Mouse (Mus musculus) left cerebral cortex, postnatal 10 days (tissue): ENCODE measurements around the gene Ddx43. TPM values are rescaled to one million over a fixed set of nuclear protein-coding genes. Genes with fewer than 3 reads are reported as not detected.

Experiments used
- DNase-seq, 2 experiments: peaks; one replicate each; pipeline ENCODE4 v3.0.0; 2021 to 2022; ENCODE audit warnings: low spot score in 2 of 2, mixed read lengths in 1 of 2; ENCODE audit errors: extremely low spot score in 1 of 2
- intact Hi-C: fragments of 180-260 bp; cut with DNase I; formaldehyde crosslinking; loops from one replicate; pipeline ENCODE4 v1.15.1; 2025
- total RNA-seq, 2 experiments: library from RNA; stranded (reverse); gene quantifications; 2 replicates each; pipeline ENCODE4 v1.2.3; 2021

The Ddx43 gene
- total RNA-seq, 2 experiments from 2014 or later: not detected

DNA sequence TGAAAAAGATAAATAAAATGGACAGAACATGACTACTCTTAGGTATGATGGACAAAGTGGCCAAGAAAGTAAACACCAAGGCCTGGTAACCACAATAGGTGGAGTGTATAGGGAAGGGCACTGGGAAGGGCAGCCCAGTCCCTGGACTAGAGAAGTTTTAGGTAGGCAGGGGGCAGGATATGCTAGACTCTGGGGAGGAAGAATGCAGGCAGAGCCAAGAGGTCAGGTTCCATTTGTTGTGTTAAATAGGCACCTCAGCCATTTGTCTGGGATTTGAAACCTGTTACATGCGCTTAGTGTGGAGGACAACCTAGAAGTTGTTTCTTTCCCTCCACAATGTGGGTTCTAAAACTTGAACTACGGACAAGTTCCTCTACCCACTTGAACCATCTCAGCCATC, 26.2 kb upstream of the Ddx43 start:
- intact Hi-C loops: no loop called here

DNA sequence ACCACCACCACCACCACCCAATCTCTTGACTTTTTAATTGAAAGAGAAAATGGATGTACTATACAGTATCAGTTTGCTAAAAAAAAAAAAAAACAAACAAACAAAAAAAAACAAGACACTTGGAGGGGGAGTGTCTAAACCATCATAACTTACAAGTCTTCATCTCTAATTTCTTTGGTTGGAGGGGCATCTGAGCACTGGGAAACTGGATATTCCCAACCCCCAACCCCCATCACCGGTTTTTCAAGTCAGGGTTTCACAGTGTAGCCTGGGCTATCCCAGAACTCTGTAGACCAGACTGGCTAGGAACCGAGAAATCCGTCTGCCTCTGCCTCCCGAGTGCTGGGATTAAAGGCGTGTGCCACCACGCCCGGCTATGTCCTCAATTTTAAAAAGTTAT, 25.8 kb upstream of the Ddx43 start:
- intact Hi-C loops: no loop called here
- no peak for DNase-seq

More for the DNA sequence above, 26.2 kb upstream of the Ddx43 start:
- DNase-seq: no peak

DNA sequence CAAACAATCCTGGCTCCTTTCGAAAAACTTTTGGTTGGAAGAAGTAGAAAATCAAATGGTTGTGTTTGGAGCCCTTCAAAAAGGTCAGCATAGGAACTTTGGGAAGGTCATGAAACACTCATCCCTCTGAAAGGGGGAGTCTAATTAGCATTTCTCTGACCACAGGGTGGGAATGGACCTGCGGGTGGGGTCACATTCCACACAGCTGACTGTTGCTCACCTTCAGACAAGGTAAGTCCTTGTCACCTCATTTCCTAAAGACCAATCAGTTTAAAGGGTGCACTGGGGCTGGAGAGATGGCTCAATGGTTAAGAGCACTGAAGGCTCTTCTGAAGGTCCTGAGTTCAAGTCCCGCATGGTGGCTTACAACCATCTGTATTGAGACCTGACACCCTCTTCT, 24.1 kb upstream of the Ddx43 start:
- intact Hi-C loops: no loop called here

DNA sequence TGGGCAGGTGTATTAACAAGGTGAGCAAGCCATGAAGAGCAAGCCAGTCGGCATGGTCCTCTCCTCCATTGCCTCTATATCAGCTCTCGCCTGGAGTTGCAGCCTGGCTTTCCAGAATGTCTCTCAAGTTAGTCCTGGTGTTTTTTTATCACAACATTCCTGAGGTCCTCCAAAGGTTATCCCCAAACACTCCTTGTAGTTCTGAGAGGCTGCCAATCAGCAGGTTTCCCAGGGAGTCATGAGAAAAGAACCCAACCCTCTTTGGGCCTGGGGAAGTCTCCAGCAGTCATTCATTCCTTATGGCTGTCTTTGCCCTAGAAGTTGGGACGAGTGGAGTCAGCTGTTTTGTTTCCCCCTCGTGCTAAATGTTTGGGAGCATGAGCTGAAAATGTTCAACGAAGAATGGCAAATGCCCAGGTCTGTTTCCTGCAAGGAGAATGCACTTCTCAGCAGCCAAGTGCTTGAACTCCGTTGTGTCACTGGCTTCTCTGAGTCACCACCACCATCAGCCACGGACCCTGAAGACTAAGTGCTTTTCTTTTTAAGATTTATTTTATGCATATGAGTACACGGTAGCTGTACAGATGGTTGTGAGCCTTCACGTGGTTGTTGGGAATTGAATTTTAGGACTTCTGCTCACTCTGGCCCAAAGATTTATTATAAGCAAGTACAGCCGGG, 22.6 kb upstream of the Ddx43 start:
- intact Hi-C loops: no loop called here
- DNase-seq: no peak

More for the DNA sequence above, 24.1 kb upstream of the Ddx43 start:
- no peak for DNase-seq

DNA sequence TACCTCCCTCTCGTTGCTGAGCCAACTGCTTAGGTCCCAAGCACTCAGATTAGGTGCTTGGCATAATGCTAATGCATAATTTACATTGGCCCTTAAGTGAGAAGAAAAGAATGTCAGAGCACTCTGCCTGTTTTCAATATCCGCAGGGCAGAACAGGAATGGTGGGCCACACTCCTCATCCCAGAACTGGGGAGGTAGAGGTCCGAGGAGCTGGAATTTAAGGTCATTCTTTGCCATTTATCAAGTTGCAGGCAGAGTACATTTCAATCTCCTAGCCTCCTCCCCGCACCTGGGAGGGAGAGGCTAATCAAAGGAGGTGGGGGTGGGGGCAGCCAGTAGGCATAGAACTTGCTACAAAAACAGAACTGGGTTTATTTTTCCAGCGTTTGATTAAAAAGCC, 21.2 kb upstream of the Ddx43 start:
- intact Hi-C loops: no loop called here
- DNase-seq: no peak

DNA sequence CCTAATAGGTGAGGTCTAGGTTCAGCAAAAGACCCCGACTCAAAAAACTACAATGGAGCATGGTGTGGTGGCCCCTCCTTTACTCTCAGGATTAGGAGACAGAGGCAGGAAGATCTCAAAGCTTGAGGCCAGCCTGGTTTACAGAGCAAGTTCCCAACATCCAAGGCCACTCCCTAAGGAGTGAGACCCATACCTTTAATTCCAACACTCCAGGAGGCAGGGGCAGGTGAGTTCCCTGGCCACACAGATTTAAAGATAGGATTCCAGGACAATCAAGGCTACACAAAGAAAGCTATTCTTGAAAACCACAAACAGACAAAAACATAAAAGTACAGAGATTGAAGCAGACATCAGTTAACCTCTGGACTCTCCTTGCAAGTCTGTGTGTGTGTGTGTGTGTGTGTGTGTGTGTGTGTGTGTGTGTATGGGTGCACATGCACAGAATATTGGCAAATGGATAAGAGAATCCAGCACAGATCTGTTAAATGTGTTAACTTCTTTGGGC, 20.6 kb upstream of the Ddx43 start:
- DNase-seq: no peak
- intact Hi-C loops: no loop called here

DNA sequence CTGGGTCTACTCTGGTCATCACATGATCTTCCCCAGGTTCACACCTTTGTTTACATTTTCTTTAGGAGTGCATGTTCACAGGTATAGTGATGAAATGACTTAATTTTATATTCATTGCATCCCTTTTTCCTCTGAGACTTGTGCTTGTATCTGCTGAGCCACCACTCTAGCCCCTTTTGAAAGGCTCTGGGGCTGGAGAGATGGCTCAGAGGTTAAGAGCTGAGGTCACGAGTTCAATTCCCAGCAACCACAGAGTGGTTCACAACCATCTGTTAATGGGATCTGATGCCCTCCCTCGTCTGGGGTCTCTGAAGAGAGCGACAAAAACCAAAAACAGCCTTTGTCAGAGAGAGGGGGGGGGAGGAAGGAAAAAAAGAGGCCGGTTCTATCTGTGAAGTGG, 20.1 kb upstream of the Ddx43 start:
- DNase-seq: no peak
- intact Hi-C loops: no loop called here

DNA sequence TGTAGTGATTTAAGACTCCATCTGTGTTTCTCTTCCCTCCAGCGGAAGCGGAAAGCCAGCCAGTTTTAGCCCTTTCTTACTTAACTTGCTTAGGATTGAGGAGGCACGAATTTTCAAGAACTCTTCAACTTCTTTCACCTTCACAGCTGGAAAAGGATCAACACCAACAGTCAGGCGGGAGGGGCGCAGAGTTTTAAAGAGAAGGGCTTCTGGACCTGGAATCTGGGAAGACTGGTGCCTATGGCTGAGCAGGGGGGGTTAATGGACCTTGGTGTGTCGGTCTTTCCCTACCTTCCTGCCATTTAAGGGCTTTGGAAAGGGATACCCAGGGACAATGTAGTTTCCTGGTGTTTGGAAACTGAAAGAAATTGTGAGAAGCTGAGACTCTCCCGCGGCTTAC, 18.0 kb upstream of the Ddx43 start:
- DNase-seq: no peak
- intact Hi-C loops: no loop called here

DNA sequence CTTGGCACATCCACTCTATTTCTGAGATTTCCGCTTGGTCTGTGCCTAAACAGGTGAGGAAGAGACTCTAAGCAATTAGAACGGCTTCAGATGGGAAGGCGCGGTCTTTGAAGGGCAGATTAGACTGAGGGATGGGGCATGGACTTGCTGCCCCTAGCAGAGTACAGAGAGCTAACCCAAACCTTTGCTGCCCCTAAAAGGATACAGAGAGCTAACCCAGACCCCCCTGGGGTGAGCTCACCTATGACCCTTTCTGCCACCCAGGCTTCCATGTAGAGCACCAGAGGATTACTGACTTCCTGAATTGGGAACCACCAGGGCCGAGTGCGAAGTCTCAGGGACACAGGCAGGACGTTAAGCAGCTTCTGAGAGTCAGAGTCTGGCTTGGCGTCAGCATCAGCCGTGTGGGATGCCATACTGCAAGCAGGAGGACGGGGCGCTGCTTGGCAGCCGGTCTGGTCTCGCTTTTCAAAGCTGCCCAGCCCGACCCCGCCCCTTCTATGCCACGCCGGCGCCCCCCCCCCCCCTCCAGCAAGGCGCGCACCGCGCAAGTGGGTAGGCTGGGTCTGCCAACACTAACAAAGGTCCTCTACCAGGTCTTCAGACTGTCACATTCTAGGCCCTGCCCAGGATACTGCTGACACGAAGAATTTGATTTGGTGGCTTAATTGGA, 17.3 kb upstream of the Ddx43 start, which contains the start of gene Ooep:
Gene Ooep, minus strand, starts transcription at position 613 of the 673 bp plus-strand sequence.
- DNase-seq: peak; percentile 24 to 65
- intact Hi-C loops: no loop called here

DNA sequence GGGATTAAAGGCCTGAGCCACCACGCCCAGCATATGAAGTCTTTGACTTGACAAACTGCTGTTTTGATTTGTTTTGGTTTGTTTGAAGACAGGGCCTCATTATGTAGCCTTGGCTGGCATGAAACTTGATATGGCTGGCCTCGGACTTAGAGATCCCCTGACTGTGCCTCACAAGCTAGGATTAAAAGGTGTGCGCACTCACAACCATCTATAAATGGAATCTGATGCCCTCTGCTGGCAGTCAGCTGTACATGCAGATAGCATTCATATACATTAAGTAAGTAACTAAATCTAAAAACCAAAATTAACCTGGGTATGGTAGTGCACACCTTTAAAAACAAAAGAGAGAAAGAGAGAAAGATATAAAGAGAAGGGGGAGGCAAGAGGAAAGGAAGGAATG, 9.7 kb upstream of the Ddx43 start:
- no peak for DNase-seq
- intact Hi-C loops: no loop called here

DNA sequence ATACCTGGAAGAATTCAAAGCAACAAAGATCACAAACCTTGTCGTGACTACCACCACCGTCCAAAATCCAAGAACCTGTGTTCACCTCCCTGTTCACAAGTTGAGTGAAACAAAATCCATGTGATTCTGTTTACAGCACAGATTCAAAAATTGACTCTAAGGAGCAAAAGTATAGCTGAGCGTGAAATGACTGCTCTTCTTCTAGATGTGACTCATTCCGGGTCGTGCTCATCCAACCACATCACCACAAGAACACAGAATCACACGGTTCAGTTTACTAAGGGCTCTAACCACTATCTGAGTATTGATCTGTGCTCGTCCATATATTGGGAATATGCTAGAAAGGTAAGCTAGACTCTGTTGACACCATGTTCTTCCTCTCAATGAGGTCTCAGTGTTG, 8.6 kb upstream of the Ddx43 start:
- intact Hi-C loops: no loop called here
- DNase-seq: no peak

DNA sequence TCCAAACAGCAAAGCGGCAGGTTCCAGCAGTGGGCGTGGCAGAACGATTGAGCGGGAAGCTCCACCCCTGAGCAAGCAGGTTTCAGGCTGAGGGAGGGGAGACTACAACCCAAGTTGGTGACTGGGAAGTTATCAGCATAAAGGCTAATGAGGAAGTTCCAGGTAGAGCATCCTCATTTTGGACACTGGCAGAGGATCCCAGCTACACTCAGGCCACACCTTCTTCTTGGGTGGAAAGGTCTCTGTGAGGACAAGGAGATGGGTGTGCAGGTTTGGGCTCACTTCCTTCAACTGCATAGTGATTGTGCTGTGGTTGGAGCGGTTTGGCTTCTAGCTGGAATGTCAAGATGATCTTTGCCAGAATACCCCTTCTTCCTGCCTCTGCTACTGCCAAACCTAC, 5.6 kb upstream of the Ddx43 start:
- intact Hi-C loops: no loop called here
- DNase-seq: no peak

DNA sequence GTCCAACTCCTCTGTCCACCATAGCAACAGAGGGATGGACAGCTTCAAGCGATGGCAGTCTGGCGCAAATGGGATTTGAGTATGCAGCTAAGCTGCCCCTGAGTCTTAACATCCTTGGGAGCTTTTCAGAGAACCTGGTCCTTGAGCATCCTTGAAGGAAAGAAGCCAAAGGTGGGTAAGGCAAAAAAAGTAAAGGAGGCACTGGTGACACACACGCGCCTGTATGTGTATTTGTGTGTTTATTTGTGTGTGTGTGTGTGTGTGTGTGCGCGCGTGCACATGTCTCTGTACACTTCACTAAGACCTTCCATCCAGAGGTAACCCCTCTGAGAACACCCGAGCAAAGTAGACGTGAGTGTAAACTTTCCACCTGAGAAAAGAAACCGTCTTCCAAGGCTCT, 1.8 kb upstream of the Ddx43 start:
- no peak for DNase-seq
- intact Hi-C loops: no loop called here

DNA sequence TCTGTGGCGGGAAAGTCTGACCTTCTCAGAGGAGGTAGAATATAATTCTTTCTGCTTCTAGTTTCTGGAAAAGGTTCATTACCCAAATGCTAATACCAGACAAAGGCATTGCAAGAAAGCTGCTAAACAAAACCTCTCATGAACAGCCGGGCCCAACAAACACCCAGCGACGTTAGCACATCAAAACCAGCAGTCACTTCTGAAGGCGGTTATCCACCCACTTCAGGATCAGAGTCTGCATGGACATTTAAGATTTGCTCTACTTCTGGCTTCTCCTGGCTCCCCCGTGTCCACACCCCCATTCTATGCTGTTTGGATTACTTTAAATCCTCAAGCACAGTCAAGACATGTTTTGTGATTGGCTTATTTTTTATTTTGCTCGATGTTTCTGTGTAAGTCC, 975 bp upstream of the Ddx43 start:
- DNase-seq: no peak
- intact Hi-C loops: no loop called here

DNA sequence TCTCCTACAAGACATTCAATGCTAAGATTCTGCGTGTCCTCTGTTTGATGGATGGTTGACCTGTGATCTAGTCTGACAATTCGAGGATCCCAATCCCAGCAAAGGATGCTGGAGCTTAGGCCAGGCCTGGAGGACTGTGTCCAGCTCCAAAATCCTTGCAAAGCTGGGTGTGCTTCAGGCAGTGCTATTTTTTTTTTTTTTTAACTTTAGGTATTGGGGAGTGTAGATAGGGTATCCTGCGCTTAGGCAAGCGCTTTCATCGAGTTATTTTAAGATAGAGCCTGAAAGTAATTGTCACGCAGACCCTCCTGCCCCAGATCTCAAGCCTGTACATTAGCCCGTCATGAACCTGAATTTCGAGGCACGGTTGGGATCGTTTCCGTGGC, 340 bp upstream of the Ddx43 start:
- DNase-seq: no peak
- intact Hi-C loops: no loop called here

DNA sequence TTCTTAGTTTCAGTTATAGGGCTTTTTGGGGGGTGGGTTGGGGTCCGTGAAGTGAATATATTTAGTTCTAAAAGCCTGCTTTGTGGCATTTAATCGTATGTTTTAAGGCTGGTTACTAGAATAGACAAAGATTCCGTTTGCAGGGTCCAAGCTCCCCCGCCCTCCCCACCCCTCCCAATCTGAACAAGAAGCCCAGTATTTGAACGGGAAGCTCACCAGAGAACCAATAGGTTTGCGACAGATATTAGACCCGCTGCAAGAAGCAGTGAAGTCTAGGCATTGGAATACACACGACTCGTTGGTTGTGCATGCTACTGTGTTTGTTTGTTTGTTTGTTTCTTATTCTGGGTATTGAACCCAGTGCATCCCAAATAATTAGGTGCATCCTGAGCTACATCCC, 940 bp downstream of the Ddx43 start:
- intact Hi-C loops: no loop called here
- DNase-seq: no peak

DNA sequence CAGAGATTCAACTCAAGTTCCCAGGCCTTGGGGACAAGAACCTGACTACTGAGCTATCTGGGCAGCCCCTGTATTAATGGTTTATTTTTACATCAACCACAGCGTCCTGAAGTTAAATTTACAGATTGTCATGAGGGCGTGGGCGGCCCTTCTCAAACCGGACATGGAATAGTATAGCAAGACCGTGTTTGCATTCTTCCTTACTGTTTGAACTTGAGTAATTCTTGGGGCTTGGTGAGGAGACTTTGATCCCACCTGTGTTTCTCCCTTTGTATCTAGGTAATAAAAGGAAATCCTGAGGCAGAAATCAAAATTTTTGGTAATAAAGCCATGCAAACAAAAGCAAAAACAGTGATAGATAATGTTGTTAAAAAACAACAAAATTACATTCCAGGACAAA, 5.0 kb downstream of the Ddx43 start:
- intact Hi-C loops: no loop called here
- no peak for DNase-seq

DNA sequence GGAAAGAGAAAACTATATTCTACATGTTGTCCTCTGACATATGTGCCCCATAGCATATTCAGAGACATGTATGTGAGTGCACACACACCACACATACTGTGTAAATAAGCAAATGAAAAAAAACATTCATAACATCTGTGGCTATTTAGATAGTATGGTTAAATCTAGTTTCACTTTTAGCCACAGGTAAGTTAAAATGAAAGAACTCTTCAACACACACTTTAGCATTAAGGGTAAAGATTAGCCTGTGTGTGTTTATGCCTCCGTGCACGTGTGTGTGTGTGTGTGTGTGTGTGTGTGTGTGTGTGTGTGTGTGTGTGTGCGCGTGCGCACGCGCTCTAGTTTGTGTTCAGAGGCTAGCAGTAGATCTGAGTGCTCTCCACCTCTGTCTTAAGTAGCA, 6.0 kb downstream of the Ddx43 start:
- intact Hi-C loops: no loop called here
- DNase-seq: no peak

DNA sequence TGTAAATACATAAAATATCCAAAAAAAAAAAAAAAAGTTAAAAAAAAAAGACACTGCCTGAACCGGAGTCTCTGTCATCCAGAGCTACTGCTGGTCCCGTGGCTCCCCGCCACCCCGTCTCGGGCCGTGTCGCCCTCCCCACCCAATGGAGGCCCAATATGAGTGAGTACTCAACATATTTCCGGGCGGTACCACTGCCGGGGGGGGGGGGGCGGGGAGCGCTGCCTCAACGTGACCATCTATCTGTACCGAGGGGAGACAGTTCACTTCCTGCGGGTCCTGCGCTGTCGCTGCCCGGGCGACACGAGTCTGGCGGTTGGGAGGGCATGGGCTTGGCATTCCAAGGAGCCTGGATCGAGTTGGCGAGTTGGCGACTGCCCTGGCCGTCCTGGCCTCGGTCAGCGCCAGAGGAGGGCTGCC, 31.8 kb downstream of the Ddx43 start:
- intact Hi-C loops: no loop called here
- DNase-seq: no peak

DNA sequence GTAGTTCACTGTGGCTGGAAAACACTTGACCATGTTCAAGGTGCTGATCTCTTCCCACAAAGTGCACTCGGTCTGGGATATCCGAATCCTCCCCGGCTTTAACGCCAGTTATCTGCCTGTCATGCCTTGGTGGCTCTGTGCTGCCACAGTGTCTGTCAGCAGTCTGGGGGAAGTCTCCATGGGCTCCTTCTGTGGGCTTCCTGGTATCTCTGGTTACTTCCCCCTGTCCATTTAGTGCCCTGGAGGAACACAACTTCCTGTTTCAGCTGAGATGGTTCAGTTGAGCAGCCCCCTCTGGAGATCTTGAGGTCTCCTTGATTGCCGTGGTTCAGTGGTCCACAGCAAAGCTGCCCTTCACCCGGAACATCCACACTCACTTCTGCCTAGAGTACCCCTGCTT, 32.6 kb downstream of the Ddx43 start:
- no peak for DNase-seq
- intact Hi-C loops: no loop called here
